Mouse (Mus musculus): Measurements from ENCODE around the gene C130026I21Rik. TPM values are rescaled to one million over a fixed set of nuclear protein-coding genes. Genes with fewer than 3 reads are reported as not detected.

Gene C130026I21Rik
- polyA plus RNA-seq, 2 experiments from 2014 or later, result 59.8 to 67.0 TPM

Other genes starting within 250 kb of the C130026I21Rik start
- gene Gm10553, start 170.4 kb downstream of the C130026I21Rik start, polyA plus RNA-seq (2017; shearing (Covaris generic)), result not detected
- gene A530032D15Rik, start 160.7 kb downstream of the C130026I21Rik start, polyA plus RNA-seq (2017; shearing (Covaris generic)), result 1 to 10 TPM; 1.2 to 2.8 TPM